Mouse (Mus musculus) fibroblast of lung, adult 2 months (primary cell): ENCODE measurements at regions not wholly inside any gene's neighbourhood (a gene's known extent, or its start where the extent isn't known, plus 50 kb on each side); places are given as distances from the start of the nearest gene placed in this dataset.

Source experiments
- DNase-seq: peaks from one replicate; pipeline ENCODE4 v3.0.0-alpha.2; 2011; ENCODE audit warnings: low read depth

- DNase-seq, result no peak
These were observed 53.2 kb upstream of the Rpl36-ps4 start for GRCm38 (mm10) chr17:87867611-87868010.

- DNase-seq, result no peak
These were observed 54.0 kb upstream of the Rpl36-ps4 start for GRCm38 (mm10) chr17:87866719-87867318.

- no peak for DNase-seq
These were observed 54.6 kb upstream of the Rpl36-ps4 start for GRCm38 (mm10) chr17:87866165-87866564.

- DNase-seq, result no peak
These were observed 55.3 kb upstream of the Rpl36-ps4 start for GRCm38 (mm10) chr17:87865439-87865838.

GRCm38 (mm10) chr17:87864842-87865241 is 55.9 kb upstream of the Rpl36-ps4 start:
- DNase-seq, result no peak

- DNase-seq, result no peak
These were observed 59.2 kb upstream of the Rpl36-ps4 start for GRCm38 (mm10) chr17:87861587-87861986.

GRCm38 (mm10) chr17:87851456-87851855 is 53.7 kb upstream of the Kcnk12 start:
- DNase-seq, result peak; percentile 33

GRCm38 (mm10) chr17:87849897-87850296 is 52.1 kb upstream of the Kcnk12 start:
- no peak for DNase-seq

GRCm38 (mm10) chr17:87849421-87849820 is 51.6 kb upstream of the Kcnk12 start:
- no peak for DNase-seq

GRCm38 (mm10) chr17:87848964-87849363 is 51.2 kb upstream of the Kcnk12 start:
- peak; percentile 33 for DNase-seq
